Mouse (Mus musculus) embryonic fibroblast, embryonic 13.5 days (primary cell): ENCODE measurements around the gene Tpk1.

Experiments used
- CTCF ChIP-seq: IDR thresholded peaks from 2 replicates; pipeline ENCODE4 v1.5.1; 2011; ENCODE audit warnings: mild to moderate bottlenecking, control low read depth, low read length, moderate library complexity, borderline replicate concordance; ENCODE audit not compliant: insufficient read depth
- POLR2A ChIP-seq: IDR thresholded peaks from 2 replicates; pipeline ENCODE4 v1.6.1; 2011; ENCODE audit warnings: low read depth, mild to moderate bottlenecking, control low read depth, low read length, moderate library complexity

DNA sequence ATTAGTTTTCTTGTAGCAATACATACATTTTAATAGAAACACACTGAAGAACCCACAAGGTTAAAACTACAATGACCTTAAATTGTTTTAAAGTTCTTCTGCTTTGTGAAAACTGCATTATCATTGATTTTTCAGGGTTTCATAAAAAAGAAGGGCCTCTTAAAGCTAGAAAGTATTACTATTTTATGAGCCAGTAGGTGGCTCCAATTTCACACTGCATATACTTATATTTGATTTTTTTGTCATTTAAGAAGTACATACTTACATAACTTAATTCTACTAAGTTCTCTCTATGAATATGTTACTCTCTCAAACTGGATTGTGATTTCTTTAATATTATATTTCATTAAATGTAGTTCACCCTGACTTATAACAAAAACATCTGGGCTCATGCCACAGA, 173.7 kb downstream of the Tpk1 start:
- TF ChIP-seq CTCF (no peak), POLR2A (no peak)
